Mouse (Mus musculus): Measurements from ENCODE around the gene Megf6.

GRCm38 (mm10) chr4:154283671-154284070, 113.1 kb downstream of the Megf6 start:
- TF ChIP-seq E2F4 (IDR thresholded peaks at IDR 0.05; ENCODE audit: insufficient replicate concordance, low read depth, low read length): no peak
- TF ChIP-seq CHD2 (IDR thresholded peaks at IDR 0.05; ENCODE audit: low read length): no peak

Measured in CH12.LX (cell line).